Mouse (Mus musculus): ENCODE results near the gene Usf1.

DNA sequence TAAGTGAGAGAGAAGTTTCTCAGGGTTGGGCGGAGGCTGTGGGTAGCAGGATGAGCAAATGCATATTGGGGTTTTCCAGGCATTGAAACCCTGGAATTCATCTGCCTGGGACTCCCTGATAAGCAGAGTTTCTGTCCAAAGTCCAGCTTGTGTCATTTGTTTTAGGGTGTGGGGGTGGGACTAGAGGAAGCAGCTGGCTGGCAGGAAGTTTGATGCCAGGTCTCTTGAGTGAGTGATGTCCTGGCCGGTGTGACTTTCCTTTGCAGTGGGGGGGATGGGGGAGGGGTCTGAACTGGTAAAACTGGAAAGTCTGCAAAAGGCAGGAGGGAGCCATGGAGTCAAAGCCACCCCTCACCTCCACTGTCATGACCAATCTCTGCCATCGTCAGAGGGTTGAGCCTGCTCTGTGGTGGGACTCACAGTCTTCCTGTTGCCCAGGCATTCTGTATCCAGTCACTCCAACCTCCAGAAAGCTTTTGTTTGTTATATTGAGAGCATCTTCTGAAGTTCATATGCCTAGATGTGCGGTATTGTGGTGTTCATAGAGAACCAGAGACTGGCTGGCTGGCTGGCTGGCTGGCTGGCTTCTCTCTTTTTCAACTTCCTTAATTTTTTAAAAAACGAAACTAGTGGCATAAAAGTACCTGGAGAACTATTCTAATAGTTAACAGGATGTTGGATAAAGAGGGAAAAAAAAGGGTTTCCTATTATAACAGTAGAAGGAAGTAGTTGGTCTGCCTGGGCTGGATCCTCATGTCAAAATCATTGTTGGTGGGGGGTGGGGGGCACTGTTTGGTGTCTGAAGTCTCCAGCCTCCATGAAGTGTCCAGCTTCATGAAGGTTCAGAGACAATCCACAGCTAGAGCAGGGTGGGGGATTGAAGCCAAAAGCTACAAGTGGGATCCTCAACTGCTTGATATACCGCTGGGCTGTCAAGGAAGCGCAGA lies 30.6 kb downstream of the Usf1 start:
- TF ChIP-seq POLR2A (IDR thresholded peaks at IDR 0.05; ENCODE audit: insufficient read length, low read depth) (no peak), MAX (IDR thresholded peaks at IDR 0.05; ENCODE audit: low read depth) (no peak), CEBPB (IDR thresholded peaks at IDR 0.05; ENCODE audit: insufficient read depth, poor library complexity, severe bottlenecking) (no peak), TCF12 (IDR thresholded peaks at IDR 0.05; ENCODE audit: insufficient read depth, poor library complexity, severe bottlenecking) (no peak), E2F4 (IDR thresholded peaks at IDR 0.05; ENCODE audit: insufficient read depth) (no peak), MYOG (IDR thresholded peaks at IDR 0.05; ENCODE audit: control insufficient read depth in 1 of 3, insufficient read depth in 1 of 3, insufficient read length in 2 of 3, low read depth in 2 of 3) (peak in 1 of 3 experiments; percentile 41), USF1 (IDR thresholded peaks at IDR 0.05; ENCODE audit: low read depth) (no peak), POLR2AphosphoS2 (IDR thresholded peaks at IDR 0.05; ENCODE audit: insufficient read length, low read depth) (no peak), MYOD1 (IDR thresholded peaks at IDR 0.05; ENCODE audit: control insufficient read depth in 1 of 3, insufficient read length in 2 of 3, low read depth in 2 of 3) (peak in 1 of 3 experiments; percentile 59), SRF (IDR thresholded peaks at IDR 0.05; ENCODE audit: control insufficient read depth, insufficient read length, low read depth) (no peak), REST (IDR thresholded peaks at IDR 0.05; ENCODE audit: insufficient read depth, insufficient read length) (no peak), TCF3 (IDR thresholded peaks at IDR 0.05; ENCODE audit: insufficient read length, low read depth) (no peak)
